Mouse (Mus musculus) E14TG2a.4 (cell line): ENCODE data around the gene C4b.

ENCODE experiments used
- H3K27me3 ChIP-seq: 2 replicates; pipeline ENCODE4 v1.6.1; 2014; ENCODE audit warnings: low read length, control low read depth; ENCODE audit not compliant: insufficient read depth
- H3K36me3 ChIP-seq: 2 replicates; pipeline ENCODE4 v1.6.1; 2014; ENCODE audit warnings: low read length, control low read depth; ENCODE audit not compliant: insufficient read depth
- H3K4me1 ChIP-seq: replicated peaks from 2 replicates; pipeline ENCODE4 v1.6.1; 2014; ENCODE audit warnings: low read depth, low read length, control low read depth
- H3K4me3 ChIP-seq: replicated peaks from 2 replicates; pipeline ENCODE4 v1.5.1; 2014; ENCODE audit warnings: mild to moderate bottlenecking, low read length
- H3K9me3 ChIP-seq: 2 replicates; pipeline ENCODE4 v1.6.1; 2014; ENCODE audit warnings: low read length, control low read depth
- CTCF ChIP-seq: conservative IDR thresholded peaks from 2 replicates; pipeline ENCODE4 v1.5.1; 2014; ENCODE audit warnings: low read length
- NANOG ChIP-seq: IDR thresholded peaks from 2 replicates; pipeline ENCODE4 v1.6.1; 2014; ENCODE audit warnings: borderline replicate concordance, low read length, mixed read lengths
- POU5F1 ChIP-seq: IDR thresholded peaks from 2 replicates; pipeline ENCODE4 v1.6.1; 2014; ENCODE audit warnings: low read length, borderline replicate concordance

Gene C4b

GRCm38 (mm10) chr17:34684253-34684893 lies 59.3 kb downstream of the C4b start:
- TF ChIP-seq CTCF (no peak), POU5F1 (no peak), NANOG (no peak)
- H3K4me1 ChIP-seq: peaks cover 49% of the 10 kb centered on the region
- no peaks in the 10 kb centered on the region for H3K9me3 ChIP-seq
- H3K4me3 ChIP-seq: peak overlapping the region; percentile 39; the same call in 1 of the 2 replicates
- peaks cover 71% of the 10 kb centered on the region for H3K27me3 ChIP-seq
- H3K36me3 ChIP-seq: no peaks in the 10 kb centered on the region

DNA sequence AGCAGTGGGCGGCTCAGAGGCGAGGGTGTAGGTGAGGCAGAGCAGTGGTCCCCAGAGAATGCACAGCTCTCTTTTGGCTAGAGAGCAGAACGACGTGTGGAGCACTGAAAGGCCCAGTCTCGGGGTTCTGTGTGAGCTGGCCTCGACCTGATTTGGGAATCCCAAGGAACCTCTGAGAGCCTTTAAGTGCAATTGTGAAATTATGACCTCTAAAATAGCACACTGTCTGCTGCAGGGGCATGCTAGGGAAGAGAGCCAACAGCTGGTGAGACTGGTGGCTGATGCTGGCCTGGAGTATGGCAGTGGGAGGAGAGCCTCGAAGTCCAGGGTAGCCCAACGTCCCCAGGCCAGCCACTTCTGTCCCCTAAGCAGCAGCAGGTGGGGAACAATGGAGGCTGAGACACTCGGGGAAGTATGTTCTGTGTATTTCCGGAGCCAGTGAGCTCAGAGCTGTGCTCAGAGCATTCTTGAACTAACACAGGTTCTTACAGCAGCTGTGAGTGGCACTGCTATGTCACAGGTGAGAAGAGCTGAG lies 59.9 kb downstream of the C4b start:
- TF ChIP-seq POU5F1 (no peak), CTCF (no peak), NANOG (no peak)
- H3K27me3 ChIP-seq: peaks cover 77% of the 10 kb centered on the region
- H3K4me1 ChIP-seq: peaks cover 51% of the 10 kb centered on the region
- no peaks in the 10 kb centered on the region for H3K36me3 ChIP-seq
- no peaks in the 10 kb centered on the region for H3K9me3 ChIP-seq
- no peak overlapping the region for H3K4me3 ChIP-seq

GRCm38 (mm10) chr17:34683179-34683578 lies 60.5 kb downstream of the C4b start:
- Histone ChIP-seq H3K27me3 (peaks cover 81% of the 10 kb centered on the region), H3K9me3 (no peaks in the 10 kb centered on the region), H3K4me1 (peaks cover 51% of the 10 kb centered on the region), H3K4me3 (no peak overlapping the region), H3K36me3 (no peaks in the 10 kb centered on the region)
- TF ChIP-seq POU5F1 (no peak), CTCF (no peak), NANOG (no peak)

DNA sequence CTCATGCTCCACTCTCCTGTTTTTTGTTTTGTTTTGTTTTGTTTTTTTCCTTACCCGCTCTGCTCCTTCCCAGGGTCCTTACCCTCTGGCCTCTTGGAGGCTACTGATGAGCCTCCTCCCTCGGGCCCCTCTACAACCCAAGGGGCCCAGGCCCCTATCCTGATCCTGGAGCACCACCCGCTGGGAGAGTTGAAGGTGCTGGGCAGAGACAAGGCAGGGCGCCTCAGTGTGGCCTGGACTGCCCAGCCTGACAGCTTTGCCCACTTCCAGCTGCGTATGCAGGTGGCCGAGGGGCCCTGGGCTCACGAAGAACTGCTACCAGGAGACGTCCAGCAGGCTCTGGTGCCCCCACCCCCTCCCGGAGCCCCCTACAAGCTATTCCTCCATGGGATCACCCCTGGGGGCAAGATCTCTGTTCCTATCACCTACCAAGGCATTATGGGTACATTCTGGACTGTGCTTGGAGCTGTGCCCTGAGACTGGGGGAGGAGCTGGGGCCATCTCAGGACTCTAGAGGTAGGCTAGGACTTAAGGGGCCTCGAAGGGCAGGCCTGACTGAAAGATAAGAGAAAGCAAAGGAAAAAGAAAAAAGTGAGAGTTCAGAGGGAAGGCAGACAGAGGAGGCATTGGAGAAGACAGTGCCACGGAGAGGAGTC lies 61.7 kb downstream of the C4b start:
- Histone ChIP-seq H3K9me3 (no peaks in the 10 kb centered on the region), H3K4me1 (peaks cover 51% of the 10 kb centered on the region), H3K36me3 (no peaks in the 10 kb centered on the region), H3K4me3 (no peak overlapping the region), H3K27me3 (peaks cover 91% of the 10 kb centered on the region)
- TF ChIP-seq CTCF (no peak), POU5F1 (no peak), NANOG (no peak)

DNA sequence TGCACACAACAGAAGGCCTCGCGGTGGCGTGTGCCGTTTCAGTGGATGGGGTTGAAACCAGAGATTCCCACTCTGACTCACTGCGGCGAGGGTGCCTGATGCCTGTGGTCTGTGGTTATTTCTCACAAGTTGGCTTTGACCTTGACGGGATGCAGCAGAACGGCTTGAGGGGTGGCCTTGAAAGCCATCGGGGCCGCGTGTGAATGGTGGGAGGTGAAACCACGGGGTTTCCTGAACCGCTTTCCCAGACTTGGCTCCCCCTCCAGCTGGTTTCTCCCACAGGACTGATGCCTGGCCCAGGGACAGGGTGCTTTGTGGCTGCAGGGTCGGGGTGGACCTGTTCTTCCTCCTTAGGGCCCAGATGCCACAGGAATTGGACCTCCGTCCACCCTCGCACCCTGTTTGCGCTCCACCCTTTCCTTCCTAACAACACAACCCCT lies 62.5 kb downstream of the C4b start:
- Histone ChIP-seq H3K4me3 (0 out of 2 replicates have a peak overlapping the region, but pooled peaks have one; percentile 23), H3K9me3 (no peaks in the 10 kb centered on the region), H3K4me1 (peaks cover 48% of the 10 kb centered on the region), H3K36me3 (no peaks in the 10 kb centered on the region), H3K27me3 (peaks cover 96% of the 10 kb centered on the region)
- TF ChIP-seq CTCF: no peak
- no peak for TF ChIP-seq NANOG
- no peak for TF ChIP-seq POU5F1

DNA sequence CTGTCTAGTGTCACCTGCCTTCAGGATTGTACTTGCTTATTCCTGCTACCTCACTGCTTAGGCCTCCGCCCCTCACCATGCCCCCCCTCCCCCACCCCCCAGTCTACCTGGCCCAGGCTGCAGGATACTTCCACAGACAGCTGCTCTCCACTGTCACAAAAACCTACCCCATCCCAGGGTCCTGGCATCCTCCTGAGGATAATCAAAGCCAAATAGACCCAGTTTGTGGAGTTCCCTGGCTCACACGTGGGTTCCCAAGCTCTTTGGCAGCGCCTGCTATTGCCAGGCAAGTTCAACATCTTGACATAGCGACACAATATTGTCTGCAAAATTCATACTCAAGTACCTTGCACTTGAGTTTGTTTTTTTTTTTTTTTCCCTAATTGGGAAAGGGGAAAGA lies 63.1 kb downstream of the C4b start:
- Histone ChIP-seq H3K9me3 (no peaks in the 10 kb centered on the region), H3K27me3 (peaks cover 96% of the 10 kb centered on the region), H3K4me3 (no peak overlapping the region), H3K36me3 (no peaks in the 10 kb centered on the region), H3K4me1 (peaks cover 46% of the 10 kb centered on the region)
- TF ChIP-seq NANOG (no peak), POU5F1 (no peak), CTCF (no peak)

GRCm38 (mm10) chr17:34680191-34680590 lies 63.5 kb downstream of the C4b start:
- H3K4me1 ChIP-seq: peaks cover 46% of the 10 kb centered on the region
- peaks cover 97% of the 10 kb centered on the region for H3K27me3 ChIP-seq
- TF ChIP-seq NANOG (no peak), CTCF (no peak), POU5F1 (no peak)
- peak overlapping the region; percentile 71 for H3K4me3 ChIP-seq
- H3K9me3 ChIP-seq: no peaks in the 10 kb centered on the region
- H3K36me3 ChIP-seq: no peaks in the 10 kb centered on the region
